In the genomic region with DNA sequence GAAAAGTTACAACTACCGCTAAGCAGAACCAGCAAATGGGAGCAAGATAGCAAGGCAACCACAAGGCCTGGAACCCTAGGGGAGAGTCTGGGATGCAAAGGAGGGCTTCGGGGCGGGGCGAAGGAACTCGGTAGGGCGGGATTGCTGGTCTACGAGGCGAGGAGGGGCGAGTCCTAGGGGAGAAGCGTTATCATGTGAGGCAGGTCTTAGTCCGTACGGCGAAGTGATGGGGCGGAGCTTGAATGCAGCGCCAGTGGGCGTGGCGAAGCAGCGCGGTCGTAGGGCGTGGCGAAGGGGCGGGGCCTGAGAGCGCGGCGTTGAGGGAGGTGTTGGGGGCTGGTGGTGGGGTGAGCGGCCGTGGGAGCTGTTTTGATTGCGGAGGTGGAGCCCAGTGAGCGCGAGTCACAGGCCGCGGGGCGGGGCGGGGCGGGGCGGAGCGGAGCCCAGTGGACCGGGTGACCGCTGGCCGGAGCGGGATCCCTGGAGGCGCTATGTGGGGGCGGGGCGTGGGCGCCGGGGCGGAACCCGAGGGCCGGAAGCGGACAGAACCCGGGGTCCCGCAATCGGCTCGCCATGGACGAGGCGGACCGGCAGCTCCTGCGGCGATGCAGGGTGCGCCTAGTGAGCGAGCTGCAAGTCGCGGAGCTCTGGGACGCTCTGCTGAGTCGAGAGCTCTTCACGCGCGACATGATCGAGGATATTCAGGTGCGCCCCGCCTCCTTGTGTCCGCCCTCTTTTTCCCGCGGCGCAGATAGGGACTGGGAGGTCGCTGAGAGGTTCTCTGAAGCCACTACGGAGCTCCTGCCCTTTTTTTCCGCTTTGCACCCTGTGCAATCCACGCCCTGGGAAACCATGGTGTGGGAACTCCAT, we compare ENCODE assay signal across 8 mouse cellular contexts. TPM values are rescaled to one million over a fixed set of nuclear protein-coding genes. Genes with fewer than 3 reads are reported as not detected.
DNase-seq lines count a peak whose midpoint lies in the region; ATAC-seq and TF ChIP-seq lines count a peak whose summit lies in the region.

A gene (plus strand): TSS at position 331 of the 870 bp plus-strand sequence.

- ATAC-seq in G1E (ENCODE audit: extremely low read depth, insufficient number of reproducible peaks, low FRiP score, poor library complexity, severe bottlenecking): peak; percentile 76
- ATAC-seq in forebrain, postnatal 0 days: peak; percentile 67
- ATAC-seq in lung, embryonic 15.5 days (ENCODE audit: borderline replicate concordance, extremely low read depth, low FRiP score, low TSS enrichment): peak; percentile 86

- no peaks in the 10 kb centered on the region for H3K27me3 ChIP-seq in G1E (ENCODE audit: insufficient read depth, low read length)
- H3K27me3 ChIP-seq in forebrain, postnatal 0 days (ENCODE audit: insufficient read depth, low read length): no peaks in the 10 kb centered on the region
- no peaks in the 10 kb centered on the region for H3K27me3 ChIP-seq in lung, embryonic 15.5 days

- DNase-seq in G1E (ENCODE audit: low spot score): peak; percentile 88
- DNase-seq in cerebellum, adult 18-20 months: peak; percentile 95 to 98
- peak; percentile 95 for DNase-seq in forebrain, postnatal 0 days
- DNase-seq in heart, postnatal 4 days: peak; percentile 99
- DNase-seq in layer of hippocampus, adult 8-10 months (ENCODE audit: low spot score in 2 of 2): peak; percentile 94 to 95
- DNase-seq in ovary, adult 18-20 months (ENCODE audit: low spot score): peak; percentile 97
- DNase-seq in thymus, postnatal 0 days (ENCODE audit: low spot score): peak; percentile 96

- no peaks in the 10 kb centered on the region for H3K9me3 ChIP-seq in G1E (replicated peaks)
- H3K9me3 ChIP-seq in forebrain, postnatal 0 days (ENCODE audit: low read length): no peaks in the 10 kb centered on the region
- no peaks in the 10 kb centered on the region for H3K9me3 ChIP-seq in lung, embryonic 15.5 days

- H3K36me3 ChIP-seq in G1E (replicated peaks): peaks cover 36% of the 10 kb centered on the region
- 0 out of 2 replicates have a peak, but pooled peaks cover 10% of the 10 kb centered on the region for H3K36me3 ChIP-seq in forebrain, postnatal 0 days (ENCODE audit: insufficient read depth)
- H3K36me3 ChIP-seq in lung, embryonic 15.5 days: no peaks in the 10 kb centered on the region; the same call in 1 of the 2 replicates

- no peak for TF ChIP-seq CTCF in G1E (IDR thresholded peaks at IDR 0.05; ENCODE audit: low read depth, low read length)
- no peak; the same call in 1 of the 2 replicates for TF ChIP-seq CTCF in forebrain, postnatal 0 days (IDR thresholded peaks at IDR 0.05; ENCODE audit: low read depth)

- peak within 1 kb of the TSS; percentile 77 for H3K9ac ChIP-seq in forebrain, postnatal 0 days
- H3K9ac ChIP-seq in lung, embryonic 15.5 days: peak within 1 kb of the TSS; percentile 66

- peaks cover 57% of the 10 kb centered on the region for H3K4me1 ChIP-seq in G1E (ENCODE audit: insufficient read depth, low read depth, low read length)
- peaks cover 15% of the 10 kb centered on the region for H3K4me1 ChIP-seq in forebrain, postnatal 0 days (ENCODE audit: insufficient read depth)
- peaks cover 35% of the 10 kb centered on the region for H3K4me1 ChIP-seq in lung, embryonic 15.5 days

- under 1% methylated on average over 67 of the region's 80 CpGs for WGBS in forebrain, postnatal 0 days
- WGBS in lung, embryonic 15.5 days: under 1% methylated on average over 80 of the region's 80 CpGs

- peak within 1 kb of the TSS; percentile 91 for H3K27ac ChIP-seq in forebrain, postnatal 0 days (ENCODE audit: low read depth, low read length)
- H3K27ac ChIP-seq in lung, embryonic 15.5 days: peak within 1 kb of the TSS; percentile 95

- peak within 1 kb of the TSS; percentile 54 for H3K4me2 ChIP-seq in forebrain, postnatal 0 days (ENCODE audit: low read depth)
- peak within 1 kb of the TSS; percentile 61 for H3K4me2 ChIP-seq in lung, embryonic 15.5 days

- H3K4me3 ChIP-seq in G1E (ENCODE audit: low read depth, low read length): peak within 1 kb of the TSS; percentile 81
- H3K4me3 ChIP-seq in forebrain, postnatal 0 days (ENCODE audit: low read depth, low read length): peak within 1 kb of the TSS; percentile 73
- peak within 1 kb of the TSS; percentile 67 for H3K4me3 ChIP-seq in lung, embryonic 15.5 days

RNA-seq across cellular contexts. Expression of the gene that starts here (rescaled TPM):
- total RNA-seq in G1E (2014; fragmentation: Nextera tagmentation) (16.3 and 18.7 TPM in 2 replicates), G1E (2017) (25.7 and 30.1 TPM in 2 replicates)
- 21.7 and 26.1 TPM in 2 replicates for polyA plus RNA-seq in G1E (2012)
- total RNA-seq in forebrain, postnatal 0 days (2014; rRNA removed): 13.2 and 17.7 TPM in 2 replicates
- polyA plus RNA-seq in forebrain, postnatal 0 days (2015; fragmentation: Nextera tagmentation; extraction: Ambion mirVana): 10.6 and 14.7 TPM in 2 replicates
- total RNA-seq in heart, postnatal 4 days (2021): 10 to 100 TPM; 13.5 to 13.8 TPM
- total RNA-seq in layer of hippocampus, adult 8-10 months (2022): 10 to 100 TPM; 22.6 to 26.0 (median 25.6) TPM
- 24.0 and 24.1 TPM in 2 replicates for polyA plus RNA-seq in lung, embryonic 15.5 days (2015; fragmentation: Nextera tagmentation; extraction: Ambion mirVana)
- 9.0 and 9.9 TPM in 2 replicates for polyA plus RNA-seq in thymus, postnatal 0 days (2015; fragmentation: Nextera tagmentation; extraction: Ambion mirVana)

Comparison
In these comparisons a context has a peak if more than half of its experiments do, and no peak if none do; other contexts are left out.
1. Peak in every context shown above with its lines: DNase-seq, ATAC-seq, H3K4me3 ChIP-seq and H3K27ac ChIP-seq.